Mouse (Mus musculus) myocyte (in vitro differentiated cells): ENCODE measurements around the gene Fut11. TPM values are rescaled to one million over a fixed set of nuclear protein-coding genes. Genes with fewer than 3 reads are reported as not detected.
A peak's percentile ranks its signal among the peaks of the same experiment; 100 is the strongest.

Experiments used
- H3K27me3 ChIP-seq: one replicate; pipeline ENCODE4 v1.6.1; 2011; ENCODE audit not compliant: control insufficient read depth, insufficient read depth, insufficient read length
- H3K36me3 ChIP-seq: one replicate; pipeline ENCODE4 v1.6.1; 2011; ENCODE audit not compliant: control insufficient read depth, insufficient read depth
- H3K4me2 ChIP-seq: one replicate; pipeline ENCODE4 v1.6.1; 2011; ENCODE audit warnings: low read depth, control low read depth
- H3K4me3 ChIP-seq: one replicate; pipeline ENCODE4 v1.5.1; 2011; ENCODE audit warnings: mild to moderate bottlenecking, control low read depth, moderate library complexity
- H3K79me2 ChIP-seq: one replicate; pipeline ENCODE4 v1.6.1; 2011; ENCODE audit not compliant: control insufficient read depth, insufficient read depth
- H3ac ChIP-seq: one replicate; pipeline ENCODE4 v1.6.1; 2011; ENCODE audit not compliant: control insufficient read depth, insufficient read length
- CEBPB ChIP-seq: IDR thresholded peaks from 2 replicates; pipeline ENCODE4 v1.6.1; 2011; ENCODE audit warnings: mild to moderate bottlenecking, moderate library complexity; ENCODE audit not compliant: poor library complexity, insufficient read depth, severe bottlenecking
- E2F4 ChIP-seq: IDR thresholded peaks from one replicate; pipeline ENCODE4 v1.6.1; 2011; ENCODE audit warnings: mild to moderate bottlenecking, control low read depth, moderate library complexity; ENCODE audit not compliant: insufficient read depth
- MAX ChIP-seq: IDR thresholded peaks from one replicate; pipeline ENCODE4 v1.6.1; 2011; ENCODE audit warnings: low read depth, mild to moderate bottlenecking, control low read depth
- MYOD1 ChIP-seq, 3 experiments: IDR thresholded peaks; one replicate each; pipeline ENCODE4 v1.6.1; 2011; ENCODE audit warnings: control low read depth in 2 of 3, low read depth in 2 of 3, mild to moderate bottlenecking in 2 of 3, moderate library complexity in 1 of 3; ENCODE audit not compliant: insufficient read length in 2 of 3, control insufficient read depth in 1 of 3
- MYOG ChIP-seq, 3 experiments: IDR thresholded peaks; one replicate each; pipeline ENCODE4 v1.6.1; 2011; ENCODE audit warnings: control low read depth in 2 of 3, low read depth in 2 of 3, mild to moderate bottlenecking in 2 of 3; ENCODE audit not compliant: insufficient read length in 2 of 3, control insufficient read depth in 1 of 3, insufficient read depth in 1 of 3
- POLR2A ChIP-seq: IDR thresholded peaks from one replicate; pipeline ENCODE4 v1.6.1; 2011; ENCODE audit warnings: low read depth, mild to moderate bottlenecking, control low read depth, moderate library complexity; ENCODE audit not compliant: insufficient read length
- POLR2AphosphoS2 ChIP-seq: IDR thresholded peaks from one replicate; pipeline ENCODE4 v1.6.1; 2011; ENCODE audit warnings: low read depth, control low read depth; ENCODE audit not compliant: insufficient read length
- REST ChIP-seq: IDR thresholded peaks from one replicate; pipeline ENCODE4 v1.6.1; 2011; ENCODE audit warnings: mild to moderate bottlenecking, control low read depth, moderate library complexity; ENCODE audit not compliant: insufficient read depth, insufficient read length
- SRF ChIP-seq: IDR thresholded peaks from one replicate; pipeline ENCODE4 v1.6.1; 2011; ENCODE audit warnings: low read depth; ENCODE audit not compliant: control insufficient read depth, insufficient read length
- TCF12 ChIP-seq: IDR thresholded peaks from one replicate; pipeline ENCODE4 v1.6.1; 2011; ENCODE audit warnings: mild to moderate bottlenecking, control low read depth; ENCODE audit not compliant: poor library complexity, insufficient read depth, severe bottlenecking
- TCF3 ChIP-seq: IDR thresholded peaks from one replicate; pipeline ENCODE4 v1.6.1; 2011; ENCODE audit warnings: low read depth, control low read depth; ENCODE audit not compliant: insufficient read length
- USF1 ChIP-seq: IDR thresholded peaks from one replicate; pipeline ENCODE4 v1.6.1; 2011; ENCODE audit warnings: low read depth, mild to moderate bottlenecking, control low read depth, moderate library complexity
- polyA plus RNA-seq: library from polyadenylated mRNA; unstranded; fragments of >200 nt; fragmentation: generic; extraction: Trizol; gene quantifications from one replicate; pipeline ENCODE4 v1.2.1, GENCODE M21; 2012; ENCODE audit warnings: missing spikeins

Fut11 gene
- polyA plus RNA-seq, 1 experiment: 7.2 TPM

- Histone ChIP-seq H3K79me2 (peaks cover 31% of the 10 kb centered on the region), H3K4me2 (peak overlapping the region; percentile 84), H3K4me3 (peak overlapping the region; percentile 46), H3K36me3 (no peaks in the 10 kb centered on the region), H3K27me3 (no peaks in the 10 kb centered on the region), H3ac (peak overlapping the region; percentile 20)
- TF ChIP-seq POLR2AphosphoS2: peak; percentile 42
- TF ChIP-seq POLR2A: peak; percentile 27
- no peak for TF ChIP-seq CEBPB
Measured at GRCm38 (mm10) chr14:20663601-20664000, 31.2 kb upstream of the Fut11 start.

- TF ChIP-seq MYOG (IDR thresholded peaks at IDR 0.05; ENCODE audit: control insufficient read depth in 1 of 3, insufficient read depth in 1 of 3, insufficient read length in 2 of 3, low read depth in 2 of 3) (peak in 1 of 3 experiments; percentile 51), SRF (no peak), E2F4 (no peak), MYOD1 (IDR thresholded peaks at IDR 0.05; ENCODE audit: control insufficient read depth in 1 of 3, insufficient read length in 2 of 3, low read depth in 2 of 3) (peak; percentile 81 to 98 (median 87)), POLR2A (peak; percentile 26), REST (no peak), TCF3 (no peak), TCF12 (peak; percentile 43), POLR2AphosphoS2 (no peak), MAX (no peak), USF1 (no peak), CEBPB (no peak)
- Histone ChIP-seq H3K4me2 (peak overlapping the region; percentile 84), H3ac (peak overlapping the region; percentile 20), H3K79me2 (peaks cover 31% of the 10 kb centered on the region), H3K4me3 (peak overlapping the region; percentile 46), H3K27me3 (no peaks in the 10 kb centered on the region), H3K36me3 (no peaks in the 10 kb centered on the region)
Measured at GRCm38 (mm10) chr14:20664436-20664835, 30.3 kb upstream of the Fut11 start.

- peak overlapping the region; percentile 25 for H3K4me3 ChIP-seq
- no peaks in the 10 kb centered on the region for H3K36me3 ChIP-seq
- peak overlapping the region; percentile 84 for H3K4me2 ChIP-seq
- no peaks in the 10 kb centered on the region for H3K27me3 ChIP-seq
- TF ChIP-seq CEBPB (no peak), MYOD1 (IDR thresholded peaks at IDR 0.05; ENCODE audit: control insufficient read depth in 1 of 3, insufficient read length in 2 of 3, low read depth in 2 of 3) (peak in 1 of 3 experiments; percentile 2), POLR2AphosphoS2 (peak; percentile 52)
- H3ac ChIP-seq: peak overlapping the region; percentile 14
- peaks cover 29% of the 10 kb centered on the region for H3K79me2 ChIP-seq
Measured at GRCm38 (mm10) chr14:20667469-20667868, 27.3 kb upstream of the Fut11 start.

- Histone ChIP-seq H3K4me2 (peak within 1 kb of the TSS; percentile 84), H3K27me3 (no peaks in the 10 kb centered on the region), H3ac (peak within 1 kb of the TSS; percentile 14), H3K4me3 (peak within 1 kb of the TSS; percentile 25), H3K79me2 (peaks cover 20% of the 10 kb centered on the region), H3K36me3 (no peaks in the 10 kb centered on the region)
- TF ChIP-seq CEBPB: 0 out of 2 replicates have a peak, but pooled peaks have one; percentile 0
- peak in 2 of 3 experiments; percentile 82 to 90 for TF ChIP-seq MYOG (IDR thresholded peaks at IDR 0.05; ENCODE audit: control insufficient read depth in 1 of 3, insufficient read depth in 1 of 3, insufficient read length in 2 of 3, low read depth in 2 of 3)
- TF ChIP-seq MAX: no peak
- peak; percentile 76 for TF ChIP-seq POLR2A
- peak; percentile 67 for TF ChIP-seq TCF12
- TF ChIP-seq REST: no peak
- TF ChIP-seq E2F4: no peak
- no peak for TF ChIP-seq USF1
- TF ChIP-seq TCF3: peak; percentile 72
- TF ChIP-seq POLR2AphosphoS2: peak; percentile 79
- no peak for TF ChIP-seq SRF
- peak; percentile 94 to 99 (median 98) for TF ChIP-seq MYOD1 (IDR thresholded peaks at IDR 0.05; ENCODE audit: control insufficient read depth in 1 of 3, insufficient read length in 2 of 3, low read depth in 2 of 3)
Measured at GRCm38 (mm10) chr14:20668154-20668810, 26.5 kb upstream of the Fut11 start, which contains the start of gene Synpo2l. TSS of gene Synpo2l (minus strand) at chr14:20668354.

- peak overlapping the region; percentile 99 for H3K4me2 ChIP-seq
- peaks cover 32% of the 10 kb centered on the region for H3K79me2 ChIP-seq
- peaks cover 20% of the 10 kb centered on the region for H3K36me3 ChIP-seq
- H3K27me3 ChIP-seq: no peaks in the 10 kb centered on the region
- H3ac ChIP-seq: no peak overlapping the region
- TF ChIP-seq TCF3 (no peak), USF1 (no peak), POLR2AphosphoS2 (no peak), TCF12 (no peak), MAX (no peak), MYOG (IDR thresholded peaks at IDR 0.05; ENCODE audit: control insufficient read depth in 1 of 3, insufficient read depth in 1 of 3, insufficient read length in 2 of 3, low read depth in 2 of 3) (no peak), REST (no peak), SRF (no peak), POLR2A (no peak), MYOD1 (IDR thresholded peaks at IDR 0.05; ENCODE audit: control insufficient read depth in 1 of 3, insufficient read length in 2 of 3, low read depth in 2 of 3) (no peak), E2F4 (no peak), CEBPB (no peak)
- H3K4me3 ChIP-seq: peak overlapping the region; percentile 73
Measured at GRCm38 (mm10) chr14:20672990-20673389, 21.8 kb upstream of the Fut11 start.
